Mouse (Mus musculus) cerebellum, postnatal 4 days (tissue): Measurements from ENCODE around the gene Gm6370.
"Not testable (repeated sequence)": the region's sequence is repeated elsewhere in the genome, so short reads cannot be mapped to it uniquely, and the experiment has no call there.

ENCODE experiments used
- DNase-seq, 2 experiments: peaks; one replicate each; pipeline ENCODE4 v3.0.0; 2022; ENCODE audit warnings: low spot score in 2 of 2, mixed read lengths in 1 of 2

The Gm6370 gene

GRCm38 (mm10) chr5:146491063-146491462 lies at the start of gene Gm6370:
TSS of gene Gm6370 (plus strand) at chr5:146491363.
- not testable (repeated sequence) for DNase-seq

GRCm38 (mm10) chr5:146442767-146443166 lies 48.4 kb upstream of the Gm6370 start:
- no peak for DNase-seq

DNA sequence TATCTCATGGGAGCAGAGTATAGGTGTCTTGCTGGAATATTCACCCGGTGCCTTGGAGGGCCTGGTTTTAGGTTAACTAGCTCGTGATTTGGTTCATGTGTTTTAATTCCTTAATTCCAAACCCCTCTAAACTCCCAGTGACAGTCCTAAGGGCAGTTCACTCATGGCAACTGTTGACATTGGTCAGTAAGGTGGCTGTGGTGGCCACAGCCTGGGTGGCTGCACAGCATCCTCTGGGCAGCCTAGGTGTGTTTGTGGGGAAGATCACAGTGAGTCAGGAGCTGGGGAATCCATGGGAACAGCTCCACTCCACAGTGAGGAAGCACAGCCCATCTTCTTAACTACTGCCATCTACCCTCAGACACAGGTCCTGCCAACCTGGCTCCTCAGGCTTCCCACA lies 44.5 kb upstream of the Gm6370 start:
- no peak for DNase-seq

GRCm38 (mm10) chr5:146451592-146452254 lies 39.4 kb upstream of the Gm6370 start:
- DNase-seq = no peak

DNA sequence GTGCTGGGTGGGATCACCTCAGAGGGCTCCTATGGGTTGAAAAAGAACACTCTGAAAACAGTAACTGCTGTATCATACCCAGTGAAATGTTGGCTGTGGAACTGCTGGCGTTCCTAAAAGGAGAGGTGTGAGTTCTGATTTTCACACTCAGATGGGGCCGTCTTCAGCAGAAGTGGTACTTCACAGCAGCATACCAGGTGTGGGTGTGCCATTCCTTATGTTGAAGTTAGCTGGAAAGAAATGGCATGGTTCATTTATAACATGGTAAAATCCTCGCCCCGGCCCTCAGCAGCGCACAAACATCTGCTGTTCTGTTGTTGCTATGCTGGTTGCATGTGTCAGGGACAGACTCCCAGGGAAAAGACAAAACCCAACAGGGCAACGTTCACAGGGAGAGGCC lies 37.6 kb upstream of the Gm6370 start:
- DNase-seq = no peak

DNA sequence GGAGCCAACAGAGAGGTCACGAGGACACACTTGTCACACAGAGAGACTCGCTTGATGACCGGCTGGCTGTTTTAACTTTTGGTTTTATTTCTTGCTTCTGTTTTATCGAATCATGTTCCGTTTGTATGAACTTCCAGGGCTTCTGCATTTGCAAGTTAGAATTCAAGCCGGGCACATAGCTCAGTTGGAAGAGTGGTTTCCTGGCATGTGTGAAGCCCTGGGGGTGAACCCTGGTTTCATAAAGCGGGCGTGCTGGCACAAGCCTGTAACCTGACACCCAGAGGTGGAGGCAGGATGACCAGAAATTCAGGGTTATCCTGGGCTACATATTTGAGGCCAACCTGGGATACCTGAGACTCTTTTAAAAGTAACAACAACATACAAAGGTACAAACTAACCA lies 29.6 kb upstream of the Gm6370 start:
- DNase-seq = no peak

GRCm38 (mm10) chr5:146466663-146467062 lies 24.5 kb upstream of the Gm6370 start:
- no peak for DNase-seq

- DNase-seq = no peak
Measured at GRCm38 (mm10) chr5:146468311-146468710, 22.9 kb upstream of the Gm6370 start.

DNA sequence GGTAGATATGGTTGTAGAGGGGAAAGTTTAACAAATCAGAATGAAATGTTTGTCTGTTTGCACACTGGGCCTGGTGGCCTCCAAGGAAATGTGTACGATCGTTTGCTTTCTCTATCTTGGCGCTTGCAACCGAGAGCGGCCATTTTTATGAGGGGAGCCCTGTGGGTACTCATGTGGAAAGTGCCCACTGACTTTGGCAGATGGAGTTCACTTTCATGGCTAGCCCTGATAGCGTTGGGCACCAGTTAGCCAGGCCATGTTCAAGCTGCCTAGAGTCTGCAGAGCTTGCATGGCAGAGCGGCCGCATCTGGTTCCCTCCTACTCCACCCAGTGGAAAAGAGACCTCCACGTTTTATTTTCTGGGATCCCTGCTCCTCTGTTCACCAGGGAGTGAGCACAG lies 20.3 kb upstream of the Gm6370 start:
- no peak for DNase-seq

- no peak for DNase-seq
Measured at GRCm38 (mm10) chr5:146471311-146471710, 19.9 kb upstream of the Gm6370 start.

GRCm38 (mm10) chr5:146471821-146472220 lies 19.3 kb upstream of the Gm6370 start:
- no peak for DNase-seq

DNA sequence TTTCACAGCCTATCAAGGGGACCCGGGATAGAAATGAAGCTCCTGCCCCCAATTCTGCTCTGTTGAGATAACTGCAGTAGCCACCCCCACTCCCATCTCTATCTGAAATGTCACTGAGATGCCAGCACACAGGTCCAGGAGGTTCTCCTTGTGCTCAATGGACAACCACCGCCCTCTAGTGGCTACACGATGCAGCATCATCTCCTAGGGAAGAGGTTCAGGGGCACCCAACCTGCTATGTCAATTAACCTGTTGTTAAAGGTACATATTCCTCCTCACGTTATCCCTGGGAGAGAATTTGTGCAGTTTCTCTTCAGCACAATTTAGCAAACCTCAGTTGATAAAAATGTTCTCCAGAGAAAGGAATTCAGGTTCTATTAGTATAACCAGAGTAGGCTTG lies 11.6 kb upstream of the Gm6370 start:
- peak in 1 of 2 experiments; percentile 43 for DNase-seq

GRCm38 (mm10) chr5:146481665-146482064 lies 9.5 kb upstream of the Gm6370 start, which contains the start of gene Gm6408:
TSS of gene Gm6408 (plus strand) at chr5:146481965.
- DNase-seq = not testable (repeated sequence)

DNA sequence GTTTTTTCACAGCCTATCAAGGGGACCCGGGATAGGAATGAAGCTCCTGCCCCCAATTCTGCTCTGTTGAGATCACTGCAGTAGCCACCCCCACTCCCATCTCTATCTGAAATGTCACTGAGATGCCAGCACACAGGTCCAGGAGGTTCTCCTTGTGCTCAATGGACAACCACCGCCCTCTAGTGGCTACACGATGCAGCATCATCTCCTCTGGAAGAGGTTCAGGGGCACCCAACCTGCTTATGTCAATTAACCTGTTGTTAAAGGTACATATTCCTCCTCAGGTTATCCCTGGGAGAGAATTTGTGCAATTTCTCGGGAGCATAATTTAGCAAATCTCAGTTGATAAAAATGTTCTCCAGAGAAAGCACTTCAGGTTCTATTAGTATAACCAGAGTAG lies 2.2 kb upstream of the Gm6370 start:
- DNase-seq = peak in 1 of 2 experiments; percentile 25

GRCm38 (mm10) chr5:146502099-146502498 lies 10.9 kb downstream of the Gm6370 start, which contains the start of gene 4930449I24Rik:
TSS of gene 4930449I24Rik (plus strand) at chr5:146502399.
- DNase-seq = not testable (repeated sequence)

- DNase-seq = not testable (repeated sequence)
Measured at GRCm38 (mm10) chr5:146513823-146514222, 22.7 kb downstream of the Gm6370 start, which contains the start of gene Gm3402. TSS of gene Gm3402 (plus strand) at chr5:146514123.

GRCm38 (mm10) chr5:146525501-146525900 lies 34.3 kb downstream of the Gm6370 start, which contains the start of gene Gm3404:
TSS of gene Gm3404 (plus strand) at chr5:146525801.
- DNase-seq = not testable (repeated sequence)

- DNase-seq = not testable (repeated sequence)
Measured at GRCm38 (mm10) chr5:146537347-146537746, 46.2 kb downstream of the Gm6370 start, which contains the start of gene Gm3409. TSS of gene Gm3409 (plus strand) at chr5:146537647.
